Mouse (Mus musculus) cerebellum, adult 11-12 months (tissue): ENCODE data around the gene Cd59a.
"Not testable (repeated sequence)": the region's sequence is repeated elsewhere in the genome, so short reads cannot be mapped to it uniquely, and the experiment has no call there.

Experiments
- DNase-seq: peaks from one replicate; pipeline ENCODE4 v3.0.0; 2022

Gene Cd59a

GRCm38 (mm10) chr2:104109528-104109927, 13.9 kb downstream of the Cd59a start:
- DNase-seq, result no peak

GRCm38 (mm10) chr2:104110031-104110430, 14.4 kb downstream of the Cd59a start:
- DNase-seq, result no peak

- DNase-seq, result not testable (repeated sequence)
Measured at GRCm38 (mm10) chr2:104111170-104111797, 15.7 kb downstream of the Cd59a start.

- DNase-seq, result not testable (repeated sequence)
Measured at GRCm38 (mm10) chr2:104113563-104113962, 18.0 kb downstream of the Cd59a start.

- no peak for DNase-seq
Measured at GRCm38 (mm10) chr2:104114898-104115297, 19.3 kb downstream of the Cd59a start.

- DNase-seq, result not testable (repeated sequence)
Measured at GRCm38 (mm10) chr2:104117173-104117572, 21.6 kb downstream of the Cd59a start.

- DNase-seq, result no peak
Measured at GRCm38 (mm10) chr2:104119097-104119496, 23.5 kb downstream of the Cd59a start.

- DNase-seq, result no peak
Measured at GRCm38 (mm10) chr2:104120312-104120711, 24.7 kb downstream of the Cd59a start.

- DNase-seq, result no peak
Measured at GRCm38 (mm10) chr2:104121681-104122504, 26.3 kb downstream of the Cd59a start.

GRCm38 (mm10) chr2:104122505-104123378, 27.1 kb downstream of the Cd59a start, which contains the start of gene A930018P22Rik:
Gene A930018P22Rik, plus strand, starts transcription at chr2:104122769.
- DNase-seq, result peak; percentile 88

- no peak for DNase-seq
Measured at GRCm38 (mm10) chr2:104123540-104123939, 27.9 kb downstream of the Cd59a start.

GRCm38 (mm10) chr2:104124071-104124470, 28.5 kb downstream of the Cd59a start:
- DNase-seq, result no peak

GRCm38 (mm10) chr2:104128803-104129531, 33.4 kb downstream of the Cd59a start:
- DNase-seq, result no peak

GRCm38 (mm10) chr2:104130165-104130564, 34.6 kb downstream of the Cd59a start:
- DNase-seq, result no peak

GRCm38 (mm10) chr2:104130969-104131368, 35.4 kb downstream of the Cd59a start:
- DNase-seq, result no peak

GRCm38 (mm10) chr2:104132266-104132859, 36.8 kb downstream of the Cd59a start:
- DNase-seq, result no peak

- DNase-seq, result no peak
Measured at GRCm38 (mm10) chr2:104133042-104133810, 37.6 kb downstream of the Cd59a start.

GRCm38 (mm10) chr2:104134150-104135056, 38.8 kb downstream of the Cd59a start:
- peak; percentile 72 for DNase-seq

GRCm38 (mm10) chr2:104135920-104136319, 40.3 kb downstream of the Cd59a start:
- DNase-seq, result no peak

- no peak for DNase-seq
Measured at GRCm38 (mm10) chr2:104142140-104142539, 46.5 kb downstream of the Cd59a start.
